13 mouse cellular contexts compared by ENCODE assay signal in genomic region chr14:12337998-12338809, GRCm38 (mm10). TPM values are rescaled to one million over a fixed set of nuclear protein-coding genes. Genes with fewer than 3 reads are reported as not detected.
DNase-seq lines count a peak whose midpoint lies in the region; ATAC-seq lines count a peak whose summit lies in the region.
"Had no signal": no experiment of that assay in that cellular context is flagged by ENCODE, and none has a peak within 500 bp of the region (broad histone marks: within the 10 kb centered on the region; RNA-seq: fewer than 3 reads in every experiment).

No protein-coding gene starts in this region.

- ATAC-seq in hindbrain, embryonic 11.5 days (ENCODE audit: low FRiP score), result peak; percentile 43
- peak; percentile 39 for ATAC-seq in midbrain, embryonic 16.5 days
- ATAC-seq in erythroid progenitor cell, adult 5-6 weeks (replicated peaks; ENCODE audit: low FRiP score, poor library complexity, severe bottlenecking), result no peak
- ATAC-seq: lung, postnatal 0 days had no signal

- WGBS in hindbrain, embryonic 11.5 days, result under 1% methylated on average over 16 of the region's 16 CpGs
- 3% methylated on average over 16 of the region's 16 CpGs for WGBS in midbrain, embryonic 16.5 days

- H3K27me3 ChIP-seq in hindbrain, embryonic 11.5 days (ENCODE audit: control insufficient read depth, insufficient read depth, low read length), result peaks cover 85% of the 10 kb centered on the region
- H3K27me3 ChIP-seq in midbrain, embryonic 16.5 days (ENCODE audit: control insufficient read depth, insufficient read depth, low read depth, low read length), result peaks cover 64% of the 10 kb centered on the region

- no peak overlapping the region for H3K4me2 ChIP-seq in hindbrain, embryonic 11.5 days (replicated peaks; ENCODE audit: low read depth, low read length)
- H3K4me2 ChIP-seq in midbrain, embryonic 16.5 days (ENCODE audit: low read length), result 0 out of 2 replicates have a peak overlapping the region, but pooled peaks have one; percentile 16
- H3K4me2 ChIP-seq: limb, embryonic 12.5 days had no signal

- no peaks in the 10 kb centered on the region for H3K9me3 ChIP-seq in hindbrain, embryonic 11.5 days (ENCODE audit: control insufficient read depth, low read length)
- no peaks in the 10 kb centered on the region for H3K9me3 ChIP-seq in midbrain, embryonic 16.5 days (replicated peaks; ENCODE audit: control insufficient read depth, low read length, poor library complexity, severe bottlenecking)
- H3K9me3 ChIP-seq: limb, embryonic 12.5 days had no signal

- H3K4me1 ChIP-seq in hindbrain, embryonic 11.5 days (replicated peaks; ENCODE audit: control insufficient read depth, insufficient read depth, low read length), result no peaks in the 10 kb centered on the region
- H3K4me1 ChIP-seq in midbrain, embryonic 16.5 days (ENCODE audit: control insufficient read depth, insufficient read depth, low read length), result peaks cover 5% of the 10 kb centered on the region; the same call in 1 of the 2 replicates

- DNase-seq in Muller cell, postnatal 12 days (ENCODE audit: inconsistent ontology term), result peak; percentile 93
- peak; percentile 66 for DNase-seq in embryo, embryonic 10.5 days (ENCODE audit: low spot score)
- DNase-seq in hindbrain, embryonic 11.5 days (ENCODE audit: low spot score), result peak; percentile 58
- DNase-seq in urinary bladder, postnatal 4 days (ENCODE audit: low spot score in 2 of 2), result no peak
- DNase-seq in spleen, postnatal 10 days (ENCODE audit: low spot score in 2 of 2), result no peak
- DNase-seq: adrenal gland, postnatal 36 days; cerebellum, adult 9-11 months; kidney, postnatal 10 days had no signal

- no peaks in the 10 kb centered on the region for H3K36me3 ChIP-seq in hindbrain, embryonic 11.5 days (ENCODE audit: control insufficient read depth, insufficient read depth, low read length)
- no peaks in the 10 kb centered on the region for H3K36me3 ChIP-seq in midbrain, embryonic 16.5 days (ENCODE audit: control insufficient read depth, insufficient read depth, low read length)
- H3K36me3 ChIP-seq: G1E; limb, embryonic 12.5 days had no signal

- no peak overlapping the region for H3K4me3 ChIP-seq in hindbrain, embryonic 11.5 days (ENCODE audit: low read depth, low read length)
- H3K4me3 ChIP-seq in midbrain, embryonic 16.5 days (ENCODE audit: low read depth, low read length), result no peak overlapping the region
- H3K4me3 ChIP-seq: limb, embryonic 12.5 days had no signal

- H3K27ac ChIP-seq in hindbrain, embryonic 11.5 days (ENCODE audit: low read depth, low read length), result no peak overlapping the region
- no peak overlapping the region for H3K27ac ChIP-seq in midbrain, embryonic 16.5 days (ENCODE audit: low read length)
- H3K27ac ChIP-seq: limb, embryonic 12.5 days had no signal

- H3K9ac ChIP-seq in hindbrain, embryonic 11.5 days (ENCODE audit: low read depth, low read length), result no peak overlapping the region
- H3K9ac ChIP-seq in midbrain, embryonic 16.5 days (ENCODE audit: low read depth, low read length), result no peak overlapping the region
- H3K9ac ChIP-seq: limb, embryonic 12.5 days had no signal

RNA-seq across cellular contexts. Expression of gene Fezf2, which starts 9.8 kb away (rescaled TPM):
- not detected in 2 replicates for polyA plus RNA-seq in hindbrain, embryonic 11.5 days (2014; fragmentation: Nextera tagmentation; extraction: Ambion mirVana)
- 2.4 and 2.8 TPM in 2 replicates for polyA plus RNA-seq in midbrain, embryonic 16.5 days (2015; fragmentation: Nextera tagmentation; extraction: Ambion mirVana)
- total RNA-seq in erythroid progenitor cell, adult 5-6 weeks (2015; ENCODE audit: low replicate concordance), result not detected in 2 replicates
- not detected in 2 replicates for total RNA-seq in erythroid progenitor cell, adult 5-6 weeks (2017; ENCODE audit: low replicate concordance)
- total RNA-seq: adrenal gland, postnatal 36 days had no signal
- polyA plus RNA-seq: G1E; lung, postnatal 0 days had no signal

RNA-seq across cellular contexts. Expression of gene 3830406C13Rik, which starts 54.2 kb away (rescaled TPM):
- 26.2 and 33.2 TPM in 2 replicates for polyA plus RNA-seq in hindbrain, embryonic 11.5 days (2014; fragmentation: Nextera tagmentation; extraction: Ambion mirVana)
- polyA plus RNA-seq in midbrain, embryonic 16.5 days (2015; fragmentation: Nextera tagmentation; extraction: Ambion mirVana), result 34.0 and 40.1 TPM in 2 replicates
- 1.7 and 10.8 TPM in 2 replicates for total RNA-seq in erythroid progenitor cell, adult 5-6 weeks (2015; ENCODE audit: low replicate concordance)
- 4.5 and 12.2 TPM in 2 replicates for total RNA-seq in erythroid progenitor cell, adult 5-6 weeks (2017; ENCODE audit: low replicate concordance)

RNA-seq across cellular contexts. Expression of gene Gm49355, which starts 54.4 kb away (rescaled TPM):
- polyA plus RNA-seq in hindbrain, embryonic 11.5 days (2014; fragmentation: Nextera tagmentation; extraction: Ambion mirVana), result 0.08 and 0.23 TPM in 2 replicates
- polyA plus RNA-seq in midbrain, embryonic 16.5 days (2015; fragmentation: Nextera tagmentation; extraction: Ambion mirVana), result 0.14 and 0.21 TPM in 2 replicates
- not detected in 2 replicates for total RNA-seq in erythroid progenitor cell, adult 5-6 weeks (2015; ENCODE audit: low replicate concordance)
- total RNA-seq in erythroid progenitor cell, adult 5-6 weeks (2017; ENCODE audit: low replicate concordance), result not detected in 2 replicates
- polyA plus RNA-seq: G1E had no signal

Comparison
In these comparisons a context has a peak if more than half of its experiments do, and no peak if none do; other contexts are left out.
1. DNase-seq: peak in Muller cell, postnatal 12 days (single experiment), embryo, embryonic 10.5 days (single experiment) and hindbrain, embryonic 11.5 days (single experiment); none in urinary bladder, postnatal 4 days (0 of 2) and spleen, postnatal 10 days (0 of 2).